ENCODE assay signal across 10 mouse cellular contexts in the genomic region with DNA sequence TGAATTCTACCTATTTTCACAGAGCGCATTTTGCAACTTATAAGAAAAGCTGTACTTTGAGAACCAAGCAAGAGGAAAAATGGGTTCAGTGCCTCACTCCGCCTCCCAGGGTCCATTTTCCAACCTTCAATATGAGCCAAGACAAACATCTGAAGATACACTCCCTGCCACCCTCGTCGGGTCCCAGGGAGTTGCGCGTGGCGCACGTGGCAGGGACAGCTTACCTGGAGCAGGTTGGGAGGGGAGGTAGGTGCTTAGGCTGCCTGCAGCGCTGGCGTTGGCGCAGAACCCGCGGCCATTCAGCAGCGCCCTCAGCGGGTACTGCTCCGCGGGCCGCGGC. TPM values are rescaled to one million over a fixed set of nuclear protein-coding genes. Genes with fewer than 3 reads are reported as not detected.
DNase-seq lines count a peak whose midpoint lies in the region; ATAC-seq and TF ChIP-seq lines count a peak whose summit lies in the region.
"Had no signal": no experiment of that assay in that cellular context is flagged by ENCODE, and none has a peak within 500 bp of the region (broad histone marks: within the 10 kb centered on the region; RNA-seq: fewer than 3 reads in every experiment).

No protein-coding gene starts in this region.

- 2% methylated on average over 19 of the region's 19 CpGs for WGBS in heart, embryonic 13.5 days
- under 1% methylated on average over 19 of the region's 19 CpGs for WGBS in forebrain, embryonic 15.5 days
- WGBS in liver, embryonic 14.5 days (ENCODE audit: insufficient replicate concordance): 2% methylated on average over 19 of the region's 19 CpGs

- peak overlapping the region; percentile 69 for H3K4me3 ChIP-seq in heart, embryonic 13.5 days
- peak overlapping the region; percentile 81 for H3K4me3 ChIP-seq in ES-Bruce4 (ENCODE audit: low read depth, low read length)
- peak overlapping the region; percentile 59 for H3K4me3 ChIP-seq in forebrain, embryonic 15.5 days
- H3K4me3 ChIP-seq in liver, embryonic 14.5 days (ENCODE audit: insufficient read depth in 1 of 2, low read depth in 2 of 2, low read length in 2 of 2): peak overlapping the region; percentile 6 to 33

- no peaks in the 10 kb centered on the region for H3K9me3 ChIP-seq in heart, embryonic 13.5 days
- no peaks in the 10 kb centered on the region for H3K9me3 ChIP-seq in ES-Bruce4 (replicated peaks; ENCODE audit: control insufficient read depth, insufficient read depth, low read length, poor library complexity, severe bottlenecking)
- H3K9me3 ChIP-seq in forebrain, embryonic 15.5 days: no peaks in the 10 kb centered on the region
- no peaks in the 10 kb centered on the region for H3K9me3 ChIP-seq in liver, embryonic 14.5 days (ENCODE audit: control insufficient read depth, low read length)

- H3K4me2 ChIP-seq in heart, embryonic 13.5 days: peak overlapping the region; percentile 97
- H3K4me2 ChIP-seq in forebrain, embryonic 15.5 days (replicated peaks): peak overlapping the region; percentile 85
- H3K4me2 ChIP-seq in liver, embryonic 14.5 days (ENCODE audit: low read depth): peak overlapping the region; percentile 21

- no peak for TF ChIP-seq EP300 in ES-Bruce4 (IDR thresholded peaks at IDR 0.05; ENCODE audit: insufficient read depth, low read depth, low read length)
- no peak for TF ChIP-seq EP300 in liver, embryonic 14.5 days (IDR thresholded peaks at IDR 0.05; ENCODE audit: low read depth)

- no peak for DNase-seq in heart, adult 18-20 months
- no peak for DNase-seq in liver, embryonic 14.5 days (ENCODE audit: low read depth in 3 of 3, low spot score in 3 of 3)
- no peak for DNase-seq in thymus, postnatal 36 days
- DNase-seq in urinary bladder, adult 2 months (ENCODE audit: low spot score): no peak
- DNase-seq in adrenal gland, adult (ENCODE audit: inconsistent age in 2 of 2, low spot score in 1 of 2): no peak

- TF ChIP-seq CTCF in ES-Bruce4 (IDR thresholded peaks at IDR 0.05; ENCODE audit: low read depth, low read length): no peak
- no peak for TF ChIP-seq CTCF in liver, embryonic 14.5 days (IDR thresholded peaks at IDR 0.05; ENCODE audit: low read depth)

- H3K27me3 ChIP-seq in heart, embryonic 13.5 days (replicated peaks): peaks cover 38% of the 10 kb centered on the region
- H3K27me3 ChIP-seq in ES-Bruce4 (ENCODE audit: control insufficient read depth, insufficient read depth, low read length, poor library complexity, severe bottlenecking): no peaks in the 10 kb centered on the region; the same call in 1 of the 2 replicates
- peaks cover 10% of the 10 kb centered on the region; the same call in 1 of the 2 replicates for H3K27me3 ChIP-seq in forebrain, embryonic 15.5 days
- peaks cover 34% of the 10 kb centered on the region for H3K27me3 ChIP-seq in liver, embryonic 14.5 days (ENCODE audit: control insufficient read depth, insufficient read depth, low read length)

- H3K9ac ChIP-seq in heart, embryonic 13.5 days: peak overlapping the region; percentile 77
- H3K9ac ChIP-seq in ES-Bruce4 (ENCODE audit: low read depth, poor library complexity, severe bottlenecking): peak overlapping the region; percentile 91
- peak overlapping the region; percentile 68 for H3K9ac ChIP-seq in forebrain, embryonic 15.5 days (replicated peaks)
- no peak overlapping the region for H3K9ac ChIP-seq in liver, embryonic 14.5 days (replicated peaks)

- no peak for ATAC-seq in heart, embryonic 13.5 days (ENCODE audit: extremely low read depth, insufficient number of reproducible peaks, low FRiP score, low TSS enrichment)
- no peak for ATAC-seq in forebrain, embryonic 15.5 days (replicated peaks)
- ATAC-seq in liver, embryonic 14.5 days (ENCODE audit: insufficient read depth): no peak
- ATAC-seq: CD4-positive, CD25-positive, alpha-beta regulatory T cell, adult 4 months had no signal

- peaks cover 7% of the 10 kb centered on the region; the same call in 1 of the 2 replicates for H3K36me3 ChIP-seq in heart, embryonic 13.5 days
- 0 out of 2 replicates have a peak, but pooled peaks cover 3% of the 10 kb centered on the region for H3K36me3 ChIP-seq in ES-Bruce4 (ENCODE audit: control insufficient read depth, insufficient read depth, low read length, poor library complexity, severe bottlenecking)
- no peaks in the 10 kb centered on the region for H3K36me3 ChIP-seq in forebrain, embryonic 15.5 days
- no peaks in the 10 kb centered on the region for H3K36me3 ChIP-seq in liver, embryonic 14.5 days (replicated peaks; ENCODE audit: control insufficient read depth, insufficient read depth, low read depth)

- no peak for TF ChIP-seq POLR2A in ES-Bruce4 (IDR thresholded peaks at IDR 0.05; ENCODE audit: insufficient read depth, low read length)

- no peak overlapping the region for H3K27ac ChIP-seq in heart, embryonic 13.5 days (replicated peaks)
- H3K27ac ChIP-seq in ES-Bruce4 (ENCODE audit: insufficient read depth, low read length): no peak overlapping the region
- H3K27ac ChIP-seq in forebrain, embryonic 15.5 days (replicated peaks): peak overlapping the region; percentile 87
- no peak overlapping the region for H3K27ac ChIP-seq in liver, embryonic 14.5 days

- peaks cover 48% of the 10 kb centered on the region for H3K4me1 ChIP-seq in heart, embryonic 13.5 days
- no peaks in the 10 kb centered on the region for H3K4me1 ChIP-seq in ES-Bruce4 (ENCODE audit: control insufficient read depth, insufficient read depth, low read length)
- H3K4me1 ChIP-seq in forebrain, embryonic 15.5 days: peaks cover 33% of the 10 kb centered on the region
- H3K4me1 ChIP-seq in liver, embryonic 14.5 days (replicated peaks; ENCODE audit: control insufficient read depth in 2 of 2, insufficient read depth in 2 of 2, low read length in 1 of 2): no peaks in the 10 kb centered on the region

RNA-seq across cellular contexts. Expression of a gene that starts 0.6 kb away (rescaled TPM):
- 34.0 and 34.5 TPM in 2 replicates for polyA plus RNA-seq in heart, embryonic 13.5 days (2015; fragmentation: Nextera tagmentation; extraction: Ambion mirVana)
- 10 to 100 TPM; 25.5 to 40.3 TPM for total RNA-seq in heart, adult 18-20 months (2021)
- 165 and 168 TPM in 2 replicates for polyA plus RNA-seq in ES-Bruce4 (2011; ENCODE audit: insufficient read depth, insufficient read length, low read depth, missing spikeins)
- 34.7 and 40.3 TPM in 2 replicates for polyA plus RNA-seq in forebrain, embryonic 15.5 days (2015; fragmentation: Nextera tagmentation; extraction: Ambion mirVana)
- polyA plus RNA-seq in liver, embryonic 14.5 days (2012; rRNA removed): 13.7 and 21.4 TPM in 2 replicates
- polyA plus RNA-seq in liver, embryonic 14.5 days (2014; fragmentation: Nextera tagmentation; extraction: Ambion mirVana): 19.0 and 21.5 TPM in 2 replicates
- 58.3 and 74.0 TPM in 2 replicates for polyA plus RNA-seq in urinary bladder, adult 2 months (2012; rRNA removed)
- polyA plus RNA-seq: CD4-positive, CD25-positive, alpha-beta regulatory T cell, adult 4 months had no signal

RNA-seq across cellular contexts. Expression of a gene that starts 15.5 kb away (rescaled TPM):
- polyA plus RNA-seq in heart, embryonic 13.5 days (2015; fragmentation: Nextera tagmentation; extraction: Ambion mirVana): 0.37 and 2.5 TPM in 2 replicates
- not detected for total RNA-seq in heart, adult 18-20 months (2021)
- not detected in 2 replicates for polyA plus RNA-seq in ES-Bruce4 (2011; ENCODE audit: insufficient read depth, insufficient read length, low read depth, missing spikeins)
- polyA plus RNA-seq in forebrain, embryonic 15.5 days (2015; fragmentation: Nextera tagmentation; extraction: Ambion mirVana): 0.14 TPM in 1 of 2 replicates, not detected in the other
- polyA plus RNA-seq in liver, embryonic 14.5 days (2012; rRNA removed): 48.0 and 51.7 TPM in 2 replicates
- 56.3 and 62.0 TPM in 2 replicates for polyA plus RNA-seq in liver, embryonic 14.5 days (2014; fragmentation: Nextera tagmentation; extraction: Ambion mirVana)
- not detected in 2 replicates for polyA plus RNA-seq in urinary bladder, adult 2 months (2012; rRNA removed)
- polyA plus RNA-seq: CD4-positive, CD25-positive, alpha-beta regulatory T cell, adult 4 months had no signal

RNA-seq across cellular contexts. Expression of a gene that starts 24.8 kb away (rescaled TPM):
- not detected in 2 replicates for polyA plus RNA-seq in heart, embryonic 13.5 days (2015; fragmentation: Nextera tagmentation; extraction: Ambion mirVana)
- total RNA-seq in heart, adult 18-20 months (2021): not detected
- polyA plus RNA-seq in ES-Bruce4 (2011; ENCODE audit: insufficient read depth, insufficient read length, low read depth, missing spikeins): not detected in 2 replicates
- not detected in 2 replicates for polyA plus RNA-seq in forebrain, embryonic 15.5 days (2015; fragmentation: Nextera tagmentation; extraction: Ambion mirVana)
- not detected in 2 replicates for polyA plus RNA-seq in liver, embryonic 14.5 days (2012; rRNA removed)
- not detected in 2 replicates for polyA plus RNA-seq in liver, embryonic 14.5 days (2014; fragmentation: Nextera tagmentation; extraction: Ambion mirVana)
- not detected in 2 replicates for polyA plus RNA-seq in urinary bladder, adult 2 months (2012; rRNA removed)
- polyA plus RNA-seq: CD4-positive, CD25-positive, alpha-beta regulatory T cell, adult 4 months; large intestine, adult 2 months had no signal

Comparison
In these comparisons a context has a peak if more than half of its experiments do, and no peak if none do; other contexts are left out.
1. H3K4me2 ChIP-seq: peak in every context shown above with its lines; median percentile 97 in heart, embryonic 13.5 days; 85 in forebrain, embryonic 15.5 days; 21 in liver, embryonic 14.5 days.
2. H3K4me3 ChIP-seq: peak in every context shown above with its lines; median percentile 81 in ES-Bruce4; 69 in heart, embryonic 13.5 days; 59 in forebrain, embryonic 15.5 days; 20 in liver, embryonic 14.5 days.
3. RNA of a gene that starts 15.5 kb away (polyA plus RNA-seq): 48.0 to 62.0 TPM in liver, embryonic 14.5 days; 0.37 to 2.5 TPM in heart, embryonic 13.5 days, 0.14 TPM in forebrain, embryonic 15.5 days, not detected in ES-Bruce4 and not detected in urinary bladder, adult 2 months; every median in the first group is over 10 times any median in the second.